Mouse (Mus musculus) intestine, embryonic 16.5 days (tissue): ENCODE data around the gene Gm20547. TPM values are rescaled to one million over a fixed set of nuclear protein-coding genes. Genes with fewer than 3 reads are reported as not detected.

Experiments
- ATAC-seq: fragments of 200-750 bp; cut with Nextera tagmentation; 2 replicates; pipeline ENCODE4 v1.8.0; 2017; ENCODE audit warnings: moderate TSS enrichment, moderate library complexity
- H3K27ac ChIP-seq: fragments of 300-500 bp; sonication (generic); 2 replicates; pipeline ENCODE4 v1.5.1; 2014; ENCODE audit warnings: mild to moderate bottlenecking, low read length
- H3K27me3 ChIP-seq: fragments of 300-500 bp; sonication (generic); replicated peaks from 2 replicates; pipeline ENCODE4 v1.6.1; 2014; ENCODE audit warnings: low read length, control low read depth, mixed read lengths; ENCODE audit not compliant: control insufficient read depth, insufficient read depth
- H3K36me3 ChIP-seq: fragments of 300-500 bp; sonication (generic); 2 replicates; pipeline ENCODE4 v1.6.1; 2014; ENCODE audit warnings: low read length, control low read depth; ENCODE audit not compliant: control insufficient read depth, insufficient read depth
- H3K4me1 ChIP-seq: fragments of 300-500 bp; sonication (generic); 2 replicates; pipeline ENCODE4 v1.6.1; 2014; ENCODE audit warnings: low read length, control low read depth, mixed read lengths; ENCODE audit not compliant: control insufficient read depth, insufficient read depth
- H3K4me2 ChIP-seq: fragments of 300-500 bp; sonication (generic); 2 replicates; pipeline ENCODE4 v1.6.1; 2014; ENCODE audit warnings: low read depth, low read length, control low read depth
- H3K4me3 ChIP-seq: fragments of 300-500 bp; sonication (generic); 2 replicates; pipeline ENCODE4 v1.5.1; 2014; ENCODE audit warnings: mild to moderate bottlenecking, low read length
- H3K9ac ChIP-seq: fragments of 300-500 bp; sonication (generic); 2 replicates; pipeline ENCODE4 v1.6.1; 2014; ENCODE audit warnings: low read depth, low read length
- H3K9me3 ChIP-seq: fragments of 300-500 bp; sonication (generic); 2 replicates; pipeline ENCODE4 v1.6.1; 2016; ENCODE audit warnings: low read length, control low read depth; ENCODE audit not compliant: control insufficient read depth
- WGBS: fragments of 180-500 bp; shearing (Covaris S2); extraction: QIAGEN DNeasy Blood & Tissue Kit; methylation state at CpG from one replicate; pipeline ENCODE4 v1.1.7; 2014; 5-methylcytosine and 5-hydroxymethylcytosine counted together
- polyA plus RNA-seq: library from polyadenylated mRNA; unstranded; fragments of >200 nt; fragmentation: Nextera tagmentation; extraction: Ambion mirVana; gene quantifications from 2 replicates; pipeline ENCODE4 v1.2.1, GENCODE M21; 2015

Gm20547 gene
- polyA plus RNA-seq, 1 experiment from 2014 or later, result not detected

- ATAC-seq, result no peak
- no peaks in the 10 kb centered on the region for H3K27me3 ChIP-seq
- no peak overlapping the region for H3K4me3 ChIP-seq
- WGBS, result 87% methylated on average over 12 of the region's 12 CpGs
- H3K27ac ChIP-seq, result no peak overlapping the region
- H3K9ac ChIP-seq, result no peak overlapping the region
- no peak overlapping the region for H3K4me2 ChIP-seq
- no peaks in the 10 kb centered on the region for H3K9me3 ChIP-seq
- peaks cover 9% of the 10 kb centered on the region for H3K4me1 ChIP-seq
- no peaks in the 10 kb centered on the region for H3K36me3 ChIP-seq
These were observed 8.4 kb upstream of the Gm20547 start for GRCm38 (mm10) chr17:34890074-34890743.

GRCm38 (mm10) chr17:34887942-34888341 is 6.1 kb upstream of the Gm20547 start:
- Histone ChIP-seq H3K4me1 (no peaks in the 10 kb centered on the region), H3K9me3 (no peaks in the 10 kb centered on the region), H3K4me3 (no peak overlapping the region), H3K4me2 (no peak overlapping the region), H3K9ac (no peak overlapping the region), H3K27ac (no peak overlapping the region), H3K27me3 (no peaks in the 10 kb centered on the region), H3K36me3 (no peaks in the 10 kb centered on the region)
- WGBS, result 85% methylated on average over 5 of the region's 5 CpGs
- ATAC-seq, result no peak

DNA sequence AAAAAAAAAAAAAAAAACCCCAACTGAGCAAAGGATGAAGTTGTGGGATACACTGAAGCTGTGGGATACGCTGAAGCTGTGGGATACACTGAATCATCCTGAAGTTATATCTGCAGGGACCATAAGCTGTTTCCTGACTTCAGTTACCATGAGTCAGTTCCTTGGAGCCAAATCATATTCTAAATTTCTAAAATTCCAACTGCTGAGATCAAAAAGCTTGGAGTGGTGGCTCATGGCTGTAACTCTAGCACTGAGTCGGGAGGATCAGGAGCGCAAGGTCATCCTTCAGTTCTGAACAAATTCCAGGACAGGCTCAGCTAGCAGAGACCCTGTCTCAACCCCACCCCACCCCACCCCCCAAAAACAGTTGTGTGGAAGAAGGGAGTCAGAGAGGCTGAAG is 3.8 kb upstream of the Gm20547 start:
- 72% methylated on average over 3 of the region's 3 CpGs for WGBS
- Histone ChIP-seq H3K27me3 (no peaks in the 10 kb centered on the region; the same call in 1 of the 2 replicates), H3K9me3 (no peaks in the 10 kb centered on the region)

GRCm38 (mm10) chr17:34884704-34885103 is 2.9 kb upstream of the Gm20547 start:
- no peak for ATAC-seq
- H3K4me1 ChIP-seq, result 0 out of 2 replicates have a peak, but pooled peaks cover 2% of the 10 kb centered on the region
- no peaks in the 10 kb centered on the region for H3K9me3 ChIP-seq
- no peak overlapping the region for H3K27ac ChIP-seq
- H3K4me3 ChIP-seq, result no peak overlapping the region
- no peaks in the 10 kb centered on the region; the same call in 1 of the 2 replicates for H3K27me3 ChIP-seq
- 85% methylated on average over 6 of the region's 6 CpGs for WGBS
- no peaks in the 10 kb centered on the region for H3K36me3 ChIP-seq
- no peak overlapping the region for H3K9ac ChIP-seq
- H3K4me2 ChIP-seq, result no peak overlapping the region

More for the DNA sequence above, 3.8 kb upstream of the Gm20547 start:
- ATAC-seq, result no peak
- Histone ChIP-seq H3K4me2 (no peak overlapping the region), H3K27ac (no peak overlapping the region), H3K4me3 (no peak overlapping the region), H3K4me1 (0 out of 2 replicates have a peak, but pooled peaks cover 2% of the 10 kb centered on the region), H3K36me3 (no peaks in the 10 kb centered on the region), H3K9ac (no peak overlapping the region)

DNA sequence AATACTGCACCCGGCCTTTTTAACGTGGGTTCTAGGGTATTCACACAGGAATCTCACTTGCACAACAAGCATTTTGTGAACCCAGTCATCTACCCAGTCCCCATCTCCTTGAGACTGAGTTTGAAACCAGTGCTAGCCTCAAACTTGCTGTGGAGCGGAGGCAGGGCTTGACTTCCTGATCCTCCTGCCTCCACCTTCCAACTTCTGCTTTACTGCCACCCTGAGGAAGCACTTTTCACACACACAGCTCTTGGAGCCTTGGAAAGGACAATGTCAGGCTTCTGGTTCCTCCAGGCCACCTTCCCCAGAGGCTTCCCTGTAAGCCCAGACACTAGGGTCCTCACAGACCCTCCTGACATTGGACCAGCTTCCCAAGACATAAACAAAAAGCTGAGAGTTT is 1.5 kb upstream of the Gm20547 start:
- Histone ChIP-seq H3K27ac (no peak overlapping the region), H3K4me1 (0 out of 2 replicates have a peak, but pooled peaks cover 2% of the 10 kb centered on the region), H3K4me2 (no peak overlapping the region), H3K9me3 (no peaks in the 10 kb centered on the region), H3K27me3 (no peaks in the 10 kb centered on the region; the same call in 1 of the 2 replicates), H3K36me3 (no peaks in the 10 kb centered on the region), H3K4me3 (no peak overlapping the region), H3K9ac (no peak overlapping the region)
- 56% methylated on average over 3 of the region's 3 CpGs for WGBS
- ATAC-seq, result no peak

DNA sequence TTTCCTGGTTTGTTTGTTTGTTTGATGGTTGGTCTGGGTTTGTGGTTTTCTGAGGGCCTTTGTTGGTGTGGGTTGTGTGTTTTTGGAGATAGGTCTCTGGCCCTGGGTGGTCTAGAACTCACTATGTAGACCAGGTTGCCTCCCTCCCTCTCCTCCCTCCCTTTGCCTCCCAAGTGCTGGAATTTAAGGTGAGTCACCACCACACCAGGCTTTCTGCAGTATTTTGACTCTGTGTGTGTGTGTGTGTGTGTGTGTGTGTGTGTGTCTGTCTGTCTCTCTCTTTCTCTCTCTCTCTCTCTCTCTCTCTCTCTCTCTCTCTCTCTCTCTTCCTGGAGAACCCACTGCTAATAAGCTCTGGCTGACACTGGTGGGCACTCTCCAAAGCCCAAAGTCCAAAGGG is 676 bp downstream of the Gm20547 start:
- peak overlapping the region; percentile 49 for H3K9ac ChIP-seq
- peak overlapping the region; percentile 35 for H3K4me3 ChIP-seq
- H3K27ac ChIP-seq, result no peak overlapping the region
- peak; percentile 19; the same call in 1 of the 2 replicates for ATAC-seq
- H3K4me1 ChIP-seq, result 0 out of 2 replicates have a peak, but pooled peaks cover 2% of the 10 kb centered on the region
- no peaks in the 10 kb centered on the region for H3K36me3 ChIP-seq
- H3K9me3 ChIP-seq, result no peaks in the 10 kb centered on the region
- H3K4me2 ChIP-seq, result peak overlapping the region; percentile 50
- H3K27me3 ChIP-seq, result no peaks in the 10 kb centered on the region; the same call in 1 of the 2 replicates

- Histone ChIP-seq H3K4me2 (no peak within 1 kb of the TSS), H3K4me1 (0 out of 2 replicates have a peak, but pooled peaks cover 2% of the 10 kb centered on the region), H3K36me3 (no peaks in the 10 kb centered on the region), H3K9ac (peak within 1 kb of the TSS; percentile 1; the same call in 1 of the 2 replicates), H3K27me3 (no peaks in the 10 kb centered on the region; the same call in 1 of the 2 replicates), H3K4me3 (no peak within 1 kb of the TSS), H3K9me3 (no peaks in the 10 kb centered on the region), H3K27ac (no peak within 1 kb of the TSS)
- no peak for ATAC-seq
- WGBS, result 55% methylated on average over 11 of the region's 11 CpGs
These were observed 2.4 kb downstream of the Gm20547 start, which contains the start of gene Zbtb12 for GRCm38 (mm10) chr17:34879336-34879879. Gene Zbtb12 (plus strand): TSS chr17:34879483.

- Histone ChIP-seq H3K4me1 (no peaks in the 10 kb centered on the region), H3K9me3 (no peaks in the 10 kb centered on the region), H3K27me3 (no peaks in the 10 kb centered on the region), H3K4me2 (no peak overlapping the region), H3K36me3 (no peaks in the 10 kb centered on the region), H3K9ac (no peak overlapping the region), H3K27ac (no peak overlapping the region), H3K4me3 (no peak overlapping the region)
- WGBS, result 86% methylated on average over 6 of the region's 6 CpGs
- ATAC-seq, result no peak
These were observed 7.5 kb downstream of the Gm20547 start for GRCm38 (mm10) chr17:34874321-34874720.

GRCm38 (mm10) chr17:34865981-34866380 is 15.9 kb downstream of the Gm20547 start:
- H3K4me2 ChIP-seq, result no peak overlapping the region
- no peaks in the 10 kb centered on the region for H3K9me3 ChIP-seq
- ATAC-seq, result no peak
- H3K27ac ChIP-seq, result peak overlapping the region; percentile 10; the same call in 1 of the 2 replicates
- H3K27me3 ChIP-seq, result no peaks in the 10 kb centered on the region
- no peaks in the 10 kb centered on the region for H3K36me3 ChIP-seq
- H3K4me3 ChIP-seq, result no peak overlapping the region
- no peak overlapping the region for H3K9ac ChIP-seq
- 51% methylated on average over 7 of the region's 7 CpGs for WGBS
- peaks cover 10% of the 10 kb centered on the region; the same call in 1 of the 2 replicates for H3K4me1 ChIP-seq
